Mouse (Mus musculus) liver, postnatal 0 days (tissue): ENCODE data around the gene Gse1. TPM values are rescaled to one million over a fixed set of nuclear protein-coding genes. Genes with fewer than 3 reads are reported as not detected.

Experiments used
- ATAC-seq: fragments of 200-750 bp; cut with Nextera tagmentation; 2 replicates; pipeline ENCODE4 v1.8.0; 2017; ENCODE audit warnings: mild to moderate bottlenecking, moderate library complexity
- DNase-seq: peaks from one replicate; pipeline ENCODE4 v3.0.0-alpha.2; 2016
- H3K27ac ChIP-seq: fragments of 300-500 bp; sonication (generic); 2 replicates; pipeline ENCODE4 v1.5.1; 2014; ENCODE audit warnings: antibody characterized with exemption, moderate library complexity, mild to moderate bottlenecking, low read depth
- H3K27me3 ChIP-seq: fragments of 300-500 bp; sonication (generic); 2 replicates; pipeline ENCODE4 v1.6.1; 2014; ENCODE audit warnings: low read length, control low read depth, mixed read lengths; ENCODE audit not compliant: insufficient read depth
- H3K36me3 ChIP-seq: fragments of 300-500 bp; sonication (generic); replicated peaks from 2 replicates; pipeline ENCODE4 v1.6.1; 2014; ENCODE audit warnings: mild to moderate bottlenecking, control low read depth, low read length, moderate library complexity, mixed read lengths; ENCODE audit not compliant: insufficient read depth
- H3K4me1 ChIP-seq: fragments of 300-500 bp; sonication (generic); 2 replicates; pipeline ENCODE4 v1.6.1; 2014; ENCODE audit warnings: antibody characterized with exemption, mild to moderate bottlenecking, control low read depth; ENCODE audit not compliant: insufficient read depth
- H3K4me2 ChIP-seq: fragments of 300-500 bp; sonication (generic); 2 replicates; pipeline ENCODE4 v1.6.1; 2014; ENCODE audit warnings: low read depth, mild to moderate bottlenecking, low read length, moderate library complexity, mixed read lengths
- H3K4me3 ChIP-seq: fragments of 300-500 bp; sonication (generic); 2 replicates; pipeline ENCODE4 v1.5.1; 2014; ENCODE audit warnings: low read depth, low read length
- H3K9ac ChIP-seq: fragments of 300-500 bp; sonication (generic); replicated peaks from 2 replicates; pipeline ENCODE4 v1.6.1; 2014; ENCODE audit warnings: mild to moderate bottlenecking, moderate library complexity
- H3K9me3 ChIP-seq: fragments of 300-500 bp; sonication (generic); 2 replicates; pipeline ENCODE4 v1.6.1; 2016; ENCODE audit warnings: mild to moderate bottlenecking, control low read depth, low read length, mixed read lengths
- CTCF ChIP-seq: sonication (generic); IDR thresholded peaks from 2 replicates; pipeline ENCODE4 v1.5.1; 2016; ENCODE audit warnings: antibody characterized with exemption, low read depth
- EP300 ChIP-seq: IDR thresholded peaks from 2 replicates; pipeline ENCODE4 v1.6.1; 2016; ENCODE audit warnings: antibody characterized with exemption, low read depth, mild to moderate bottlenecking
- WGBS: fragments of 180-500 bp; shearing (Covaris S2); extraction: QIAGEN DNeasy Blood & Tissue Kit; methylation state at CpG from one replicate; pipeline ENCODE4 v1.1.7; 2014; ENCODE audit not compliant: insufficient replicate concordance; 5-methylcytosine and 5-hydroxymethylcytosine counted together
- polyA plus RNA-seq: library from polyadenylated mRNA; unstranded; fragments of >200 nt; fragmentation: Nextera tagmentation; extraction: Ambion mirVana; gene quantifications from 2 replicates; pipeline ENCODE4 v1.2.1, GENCODE M21; 2015

Gene Gse1
- polyA plus RNA-seq, 1 experiment from 2014 or later, result 7.7 TPM

GRCm38 (mm10) chr8:120534504-120535368 is 306.5 kb downstream of the Gse1 start:
- no peak overlapping the region for H3K9ac ChIP-seq
- no peak overlapping the region for H3K27ac ChIP-seq
- peak; percentile 88 for DNase-seq
- 0 out of 2 replicates have a peak overlapping the region, but pooled peaks have one; percentile 79 for H3K4me3 ChIP-seq
- H3K27me3 ChIP-seq, result no peaks in the 10 kb centered on the region
- WGBS, result 24% methylated on average over 14 of the region's 14 CpGs
- TF ChIP-seq EP300 (no peak), CTCF (peak; percentile 100)
- H3K4me1 ChIP-seq, result peaks cover 64% of the 10 kb centered on the region
- H3K9me3 ChIP-seq, result no peaks in the 10 kb centered on the region
- peak; percentile 18; the same call in 1 of the 2 replicates for ATAC-seq
- peak overlapping the region; percentile 94 for H3K4me2 ChIP-seq
- 0 out of 2 replicates have a peak, but pooled peaks cover under 1% of the 10 kb centered on the region for H3K36me3 ChIP-seq

GRCm38 (mm10) chr8:120535452-120536305 is 307.4 kb downstream of the Gse1 start:
- ATAC-seq, result no peak
- peak overlapping the region; percentile 90 for H3K9ac ChIP-seq
- WGBS, result 5% methylated on average over 58 of the region's 79 CpGs
- H3K4me1 ChIP-seq, result peaks cover 73% of the 10 kb centered on the region
- no peaks in the 10 kb centered on the region for H3K9me3 ChIP-seq
- peak overlapping the region; percentile 98 for H3K27ac ChIP-seq
- 0 out of 2 replicates have a peak, but pooled peaks cover 3% of the 10 kb centered on the region for H3K36me3 ChIP-seq
- peak overlapping the region; percentile 94 for H3K4me2 ChIP-seq
- no peak for DNase-seq
- H3K4me3 ChIP-seq, result peak overlapping the region; percentile 79
- TF ChIP-seq EP300 (no peak), CTCF (no peak)
- H3K27me3 ChIP-seq, result no peaks in the 10 kb centered on the region

- H3K36me3 ChIP-seq, result 0 out of 2 replicates have a peak, but pooled peaks cover 3% of the 10 kb centered on the region
- H3K4me2 ChIP-seq, result peak overlapping the region; percentile 94
- 1% methylated on average over 52 of the region's 61 CpGs for WGBS
- H3K4me1 ChIP-seq, result peaks cover 77% of the 10 kb centered on the region
- H3K4me3 ChIP-seq, result peak overlapping the region; percentile 79
- TF ChIP-seq EP300 (no peak), CTCF (no peak)
- no peaks in the 10 kb centered on the region for H3K27me3 ChIP-seq
- H3K9me3 ChIP-seq, result no peaks in the 10 kb centered on the region
- peak overlapping the region; percentile 98 for H3K27ac ChIP-seq
- peak; percentile 72 for DNase-seq
- ATAC-seq, result peak; percentile 31
- H3K9ac ChIP-seq, result peak overlapping the region; percentile 90
Measured at GRCm38 (mm10) chr8:120536306-120537206, 308.3 kb downstream of the Gse1 start.

- WGBS, result 1% methylated on average over 51 of the region's 79 CpGs
- Histone ChIP-seq H3K36me3 (0 out of 2 replicates have a peak, but pooled peaks cover 3% of the 10 kb centered on the region), H3K4me3 (peak overlapping the region; percentile 79), H3K4me1 (peaks cover 77% of the 10 kb centered on the region), H3K27me3 (no peaks in the 10 kb centered on the region), H3K9me3 (no peaks in the 10 kb centered on the region), H3K4me2 (peak overlapping the region; percentile 94), H3K27ac (peak overlapping the region; percentile 98), H3K9ac (peak overlapping the region; percentile 90)
- DNase-seq, result peak; percentile 93
- TF ChIP-seq EP300, result no peak
- no peak for TF ChIP-seq CTCF
- ATAC-seq, result peak; percentile 71
Measured at GRCm38 (mm10) chr8:120537207-120537817, 309.1 kb downstream of the Gse1 start.

GRCm38 (mm10) chr8:120537818-120538396 is 309.7 kb downstream of the Gse1 start:
- TF ChIP-seq CTCF (no peak), EP300 (no peak)
- Histone ChIP-seq H3K4me2 (peak overlapping the region; percentile 94), H3K36me3 (0 out of 2 replicates have a peak, but pooled peaks cover 3% of the 10 kb centered on the region), H3K27me3 (no peaks in the 10 kb centered on the region), H3K9ac (peak overlapping the region; percentile 90), H3K9me3 (no peaks in the 10 kb centered on the region), H3K27ac (peak overlapping the region; percentile 98), H3K4me3 (peak overlapping the region; percentile 79), H3K4me1 (peaks cover 76% of the 10 kb centered on the region)
- WGBS, result under 1% methylated on average over 36 of the region's 46 CpGs
- ATAC-seq, result 0 out of 2 replicates have a peak, but pooled peaks have one; percentile 1
- peak; percentile 72 for DNase-seq
